Mouse (Mus musculus) hindbrain, postnatal 0 days (tissue): ENCODE results near the gene St5. TPM values are rescaled to one million over a fixed set of nuclear protein-coding genes. Genes with fewer than 3 reads are reported as not detected.
A peak's percentile ranks its signal among the peaks of the same experiment; 100 is the strongest.

ENCODE experiments used
- ATAC-seq: fragments of 200-750 bp; cut with Nextera tagmentation; 2 replicates; pipeline ENCODE4 v1.8.0; 2017; ENCODE audit warnings: mild to moderate bottlenecking, moderate TSS enrichment, moderate library complexity
- DNase-seq: peaks from one replicate; pipeline ENCODE4 v3.0.0-alpha.2; 2015; ENCODE audit warnings: low spot score
- H3K27ac ChIP-seq: fragments of 300-500 bp; sonication (generic); 2 replicates; pipeline ENCODE4 v1.5.1; 2014; ENCODE audit warnings: mild to moderate bottlenecking
- H3K27me3 ChIP-seq: fragments of 300-500 bp; sonication (generic); 2 replicates; pipeline ENCODE4 v1.6.1; 2014; ENCODE audit warnings: low read length, mixed read lengths; ENCODE audit not compliant: insufficient read depth
- H3K36me3 ChIP-seq: fragments of 300-500 bp; sonication (generic); 2 replicates; pipeline ENCODE4 v1.6.1; 2014; ENCODE audit warnings: low read length, mixed read lengths; ENCODE audit not compliant: insufficient read depth
- H3K4me1 ChIP-seq: fragments of 300-500 bp; sonication (generic); 2 replicates; pipeline ENCODE4 v1.6.1; 2014; ENCODE audit warnings: antibody characterized with exemption, low read length, mixed read lengths; ENCODE audit not compliant: insufficient read depth
- H3K4me2 ChIP-seq: fragments of 300-500 bp; sonication (generic); 2 replicates; pipeline ENCODE4 v1.6.1; 2014; ENCODE audit warnings: low read depth, mild to moderate bottlenecking, low read length, moderate library complexity, mixed read lengths
- H3K4me3 ChIP-seq: fragments of 300-500 bp; sonication (generic); 2 replicates; pipeline ENCODE4 v1.5.1; 2014; ENCODE audit warnings: low read length
- H3K9ac ChIP-seq: fragments of 300-500 bp; sonication (generic); replicated peaks from 2 replicates; pipeline ENCODE4 v1.6.1; 2014; ENCODE audit warnings: mild to moderate bottlenecking, low read length, moderate library complexity, mixed read lengths
- H3K9me3 ChIP-seq: fragments of 300-500 bp; sonication (generic); 2 replicates; pipeline ENCODE4 v1.6.1; 2016; ENCODE audit warnings: low read length, mixed read lengths
- CTCF ChIP-seq: IDR thresholded peaks from 2 replicates; pipeline ENCODE4 v1.5.1; 2016; ENCODE audit warnings: antibody characterized with exemption, control low read depth, low read depth
- WGBS: fragments of 180-500 bp; shearing (Covaris S2); extraction: QIAGEN DNeasy Blood & Tissue Kit; methylation state at CpG from one replicate; pipeline ENCODE4 v1.1.7; 2014; 5-methylcytosine and 5-hydroxymethylcytosine counted together
- polyA plus RNA-seq: library from polyadenylated mRNA; unstranded; fragments of >200 nt; fragmentation: Nextera tagmentation; extraction: Ambion mirVana; gene quantifications from 2 replicates; pipeline ENCODE4 v1.2.1, GENCODE M21; 2015
- total RNA-seq: library from RNA; depleted of rRNA; stranded (reverse); fragments of >200 nt; gene quantifications from 2 replicates; pipeline ENCODE4 v1.2.3, GENCODE M21; 2014; rRNA removed

St5 gene
- total RNA-seq = 29.7 and 34.0 TPM in 2 replicates
- 21.0 and 21.2 TPM in 2 replicates for polyA plus RNA-seq

- no peaks in the 10 kb centered on the region for H3K27me3 ChIP-seq
- no peaks in the 10 kb centered on the region for H3K4me1 ChIP-seq
- DNase-seq (peak; percentile 95), ATAC-seq (peak; percentile 96)
- H3K36me3 ChIP-seq = no peaks in the 10 kb centered on the region
- H3K4me3 ChIP-seq = peak within 1 kb of the TSS; percentile 68
- WGBS = 2% methylated on average over 61 of the region's 61 CpGs
- peak within 1 kb of the TSS; percentile 51 for H3K9ac ChIP-seq
- no peaks in the 10 kb centered on the region for H3K9me3 ChIP-seq
- peak within 1 kb of the TSS; percentile 72 for H3K4me2 ChIP-seq
- TF ChIP-seq CTCF = no peak
- peak within 1 kb of the TSS; percentile 65 for H3K27ac ChIP-seq
Observed at GRCm38 (mm10) chr7:109703190-109704015, at the start of gene St5, which contains the start of gene Akip1. St5 (minus strand) TSS chr7:109703605. Akip1 (plus strand) TSS chr7:109703690.

DNA sequence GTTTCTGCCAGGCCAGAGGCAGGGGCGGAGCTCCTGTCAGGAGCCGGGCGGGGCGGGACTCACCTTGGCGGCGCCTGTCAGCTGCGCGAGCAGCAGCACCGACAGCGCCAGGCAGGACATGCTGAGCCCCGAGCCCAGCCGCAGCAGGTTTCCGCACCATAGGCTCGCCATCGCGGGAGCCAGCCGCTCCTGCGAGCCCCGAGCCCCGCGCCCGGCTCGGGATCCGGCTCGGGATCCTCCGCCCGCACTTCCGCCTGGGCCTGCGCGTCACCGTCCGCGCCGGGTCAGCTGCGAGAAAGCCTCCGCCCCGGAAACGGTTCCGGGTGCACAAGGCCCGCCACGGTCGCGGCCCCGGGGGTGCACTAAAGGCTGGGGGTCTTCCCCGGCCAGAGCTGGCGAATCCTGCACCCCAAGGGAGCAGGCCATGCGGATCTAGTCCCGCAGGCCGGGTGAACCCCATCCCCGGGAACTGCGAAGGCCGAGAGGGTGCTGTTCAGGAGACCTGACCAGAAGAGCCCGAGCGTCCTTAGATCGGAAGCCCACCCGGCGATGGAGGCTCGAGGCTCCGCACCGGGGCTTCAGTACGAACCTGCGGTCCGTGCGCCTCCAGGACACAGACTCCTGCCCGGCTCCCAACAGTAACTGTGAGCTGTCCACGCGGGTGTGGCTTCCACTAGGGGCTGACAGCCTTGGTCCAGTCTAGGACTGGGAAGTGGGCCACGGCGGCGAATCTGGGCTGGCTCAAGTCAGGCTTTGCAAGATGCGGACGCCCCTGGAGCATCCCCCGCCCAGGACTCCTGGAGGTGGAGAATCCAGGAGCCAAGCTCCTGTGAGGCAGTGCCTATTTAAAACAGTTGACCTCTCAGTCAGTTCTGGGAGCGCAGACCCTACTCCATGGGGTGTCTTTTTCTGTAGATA, 48.9 kb upstream of the St5 start, which contains the start of gene Tmem9b:
Gene Tmem9b, minus strand, starts transcription at position 868 of the 918 bp plus-strand sequence.
- 1% methylated on average over 74 of the region's 74 CpGs for WGBS
- peak; percentile 94 for ATAC-seq

DNA sequence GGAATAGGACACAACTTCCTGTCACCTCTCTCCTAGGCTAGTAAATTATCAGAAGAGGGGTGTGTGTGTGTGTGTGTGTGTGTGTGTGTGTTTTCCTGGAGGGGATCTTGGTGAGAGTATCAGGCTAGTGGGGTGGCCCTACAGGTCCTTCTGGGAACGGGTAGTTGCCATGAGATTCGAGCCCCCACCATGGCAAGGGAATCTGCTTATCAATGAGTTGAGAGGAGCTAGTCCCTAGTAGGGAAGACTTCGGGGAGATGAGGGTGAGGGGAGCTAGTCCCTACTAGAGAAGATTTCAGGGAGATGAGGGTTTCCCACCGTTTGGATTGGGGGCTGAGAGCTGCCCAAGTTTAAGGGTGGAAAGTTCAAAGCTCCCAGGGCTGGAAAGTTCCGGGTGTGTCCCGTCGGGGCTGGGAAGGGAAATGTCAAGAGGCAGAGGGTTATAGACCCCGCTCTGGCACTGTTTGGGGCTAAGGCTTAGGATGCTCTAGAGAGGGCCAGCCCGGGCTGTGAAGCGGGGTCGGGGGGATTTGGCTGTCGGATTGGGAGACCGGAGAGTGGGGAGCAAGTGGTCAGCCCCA, 48.1 kb upstream of the St5 start:
- DNase-seq = no peak
- no peaks in the 10 kb centered on the region; the same call in 1 of the 2 replicates for H3K36me3 ChIP-seq
- WGBS = 2% methylated on average over 13 of the region's 13 CpGs
- H3K4me1 ChIP-seq = peaks cover 3% of the 10 kb centered on the region; the same call in 1 of the 2 replicates
- peak overlapping the region; percentile 92 for H3K27ac ChIP-seq
- no peak for ATAC-seq
- H3K27me3 ChIP-seq = no peaks in the 10 kb centered on the region
- no peaks in the 10 kb centered on the region for H3K9me3 ChIP-seq
- TF ChIP-seq CTCF = no peak
- H3K9ac ChIP-seq = peak overlapping the region; percentile 97
- H3K4me2 ChIP-seq = peak overlapping the region; percentile 78
- H3K4me3 ChIP-seq = peak overlapping the region; percentile 87

More for the DNA sequence above, 48.9 kb upstream of the St5 start, which contains the start of gene Tmem9b:
- DNase-seq = peak; percentile 88
- Histone ChIP-seq H3K27me3 (no peaks in the 10 kb centered on the region), H3K36me3 (no peaks in the 10 kb centered on the region; the same call in 1 of the 2 replicates), H3K9ac (peak within 1 kb of the TSS; percentile 97), H3K9me3 (no peaks in the 10 kb centered on the region), H3K4me2 (peak within 1 kb of the TSS; percentile 78), H3K4me3 (peak within 1 kb of the TSS; percentile 87), H3K4me1 (peaks cover 3% of the 10 kb centered on the region; the same call in 1 of the 2 replicates), H3K27ac (peak within 1 kb of the TSS; percentile 92)
- peak; percentile 23 for TF ChIP-seq CTCF

DNA sequence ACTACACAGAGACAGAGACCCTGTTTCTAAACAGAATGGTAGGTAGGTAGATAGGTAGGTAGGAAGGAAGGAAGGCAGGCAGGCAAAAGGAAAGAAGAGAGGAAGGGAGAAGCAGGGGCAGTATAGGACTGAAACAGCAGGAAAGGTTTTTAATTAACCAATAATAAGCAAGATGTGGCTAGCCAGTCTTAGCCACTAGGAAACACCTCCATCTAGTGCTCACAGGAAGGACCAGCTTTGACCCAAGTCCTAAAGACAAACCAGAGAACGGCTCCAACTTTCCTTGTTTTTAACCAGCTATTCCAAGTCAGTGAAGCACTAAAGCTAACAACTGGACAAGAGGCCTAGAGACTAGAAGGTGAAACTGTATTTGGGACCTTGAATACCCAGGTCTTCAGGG, 44.3 kb upstream of the St5 start:
- H3K4me1 ChIP-seq = 0 out of 2 replicates have a peak, but pooled peaks cover 3% of the 10 kb centered on the region
- ATAC-seq = no peak
- no peak overlapping the region for H3K27ac ChIP-seq
- WGBS = 60% methylated on average over 1 of the region's 1 CpGs
- DNase-seq = no peak
- peak; percentile 54 for TF ChIP-seq CTCF
- no peak overlapping the region for H3K4me3 ChIP-seq
- H3K4me2 ChIP-seq = no peak overlapping the region
- H3K36me3 ChIP-seq = peaks cover 23% of the 10 kb centered on the region
- H3K9me3 ChIP-seq = no peaks in the 10 kb centered on the region
- H3K27me3 ChIP-seq = no peaks in the 10 kb centered on the region
- no peak overlapping the region for H3K9ac ChIP-seq

DNA sequence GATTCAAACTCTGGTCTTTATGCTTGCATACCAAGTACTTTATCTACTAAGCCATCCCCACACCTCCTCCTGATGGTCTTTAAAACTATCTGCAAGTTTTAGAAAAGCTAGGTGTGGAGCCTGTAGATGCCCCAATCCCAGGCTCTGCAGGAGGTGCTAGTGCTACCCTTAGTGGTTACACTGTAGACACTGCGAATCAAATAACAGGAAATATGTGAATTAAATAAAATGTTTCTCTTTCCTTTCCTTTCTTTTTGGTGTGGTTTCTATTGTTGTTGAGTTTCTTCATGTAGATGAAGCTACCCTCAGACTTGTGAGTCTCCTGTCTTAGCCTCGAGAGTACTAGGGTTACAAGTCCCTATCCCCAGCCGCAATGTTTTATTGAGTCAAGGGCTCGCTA, 38.3 kb upstream of the St5 start:
- Histone ChIP-seq H3K4me1 (no peaks in the 10 kb centered on the region), H3K4me2 (no peak overlapping the region), H3K36me3 (peaks cover 44% of the 10 kb centered on the region), H3K9ac (no peak overlapping the region), H3K9me3 (no peaks in the 10 kb centered on the region), H3K27me3 (no peaks in the 10 kb centered on the region), H3K27ac (no peak overlapping the region), H3K4me3 (no peak overlapping the region)
- TF ChIP-seq CTCF = no peak
- ATAC-seq (no peak), DNase-seq (no peak)
- 92% methylated on average over 4 of the region's 4 CpGs for WGBS

DNA sequence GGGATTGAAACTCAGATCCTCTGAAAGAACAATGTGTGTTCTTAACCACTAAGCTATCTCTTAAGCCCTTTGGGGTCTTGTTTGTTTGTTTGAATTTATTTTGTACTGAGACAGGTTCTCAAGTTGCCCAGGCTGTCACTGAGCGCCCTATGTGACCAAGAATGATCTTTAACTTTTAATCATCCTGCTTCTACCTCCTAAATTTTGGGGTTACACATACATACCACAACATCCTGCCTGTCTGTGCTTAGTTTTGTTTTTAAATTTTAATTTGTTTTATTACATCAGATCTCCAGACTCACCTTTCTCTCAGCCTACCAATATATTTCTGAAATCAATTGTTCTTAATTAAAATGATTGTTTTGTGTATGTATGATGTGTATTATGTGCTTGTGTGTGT, 37.7 kb upstream of the St5 start:
- Histone ChIP-seq H3K4me3 (no peak overlapping the region), H3K27ac (no peak overlapping the region), H3K9me3 (no peaks in the 10 kb centered on the region), H3K9ac (no peak overlapping the region), H3K36me3 (peaks cover 49% of the 10 kb centered on the region), H3K4me1 (no peaks in the 10 kb centered on the region), H3K4me2 (no peak overlapping the region), H3K27me3 (no peaks in the 10 kb centered on the region)
- no peak for TF ChIP-seq CTCF
- 100% methylated on average over 1 of the region's 1 CpGs for WGBS
- no peak for DNase-seq
- no peak for ATAC-seq
